Mouse (Mus musculus) CH12.LX (cell line): Measurements from ENCODE around the gene Cpxm1.

ENCODE experiments used
- MEF2A ChIP-seq: IDR thresholded peaks from 2 replicates; pipeline ENCODE4 v1.6.1; 2014; ENCODE audit warnings: low read depth, mild to moderate bottlenecking, inconsistent platforms, low read length, improper control_type of control experiment, borderline replicate concordance
- POLR2A ChIP-seq: IDR thresholded peaks from 2 replicates; pipeline ENCODE4 v1.6.1; 2011; ENCODE audit warnings: low read depth, mild to moderate bottlenecking, improper control_type of control experiment, low read length

DNA sequence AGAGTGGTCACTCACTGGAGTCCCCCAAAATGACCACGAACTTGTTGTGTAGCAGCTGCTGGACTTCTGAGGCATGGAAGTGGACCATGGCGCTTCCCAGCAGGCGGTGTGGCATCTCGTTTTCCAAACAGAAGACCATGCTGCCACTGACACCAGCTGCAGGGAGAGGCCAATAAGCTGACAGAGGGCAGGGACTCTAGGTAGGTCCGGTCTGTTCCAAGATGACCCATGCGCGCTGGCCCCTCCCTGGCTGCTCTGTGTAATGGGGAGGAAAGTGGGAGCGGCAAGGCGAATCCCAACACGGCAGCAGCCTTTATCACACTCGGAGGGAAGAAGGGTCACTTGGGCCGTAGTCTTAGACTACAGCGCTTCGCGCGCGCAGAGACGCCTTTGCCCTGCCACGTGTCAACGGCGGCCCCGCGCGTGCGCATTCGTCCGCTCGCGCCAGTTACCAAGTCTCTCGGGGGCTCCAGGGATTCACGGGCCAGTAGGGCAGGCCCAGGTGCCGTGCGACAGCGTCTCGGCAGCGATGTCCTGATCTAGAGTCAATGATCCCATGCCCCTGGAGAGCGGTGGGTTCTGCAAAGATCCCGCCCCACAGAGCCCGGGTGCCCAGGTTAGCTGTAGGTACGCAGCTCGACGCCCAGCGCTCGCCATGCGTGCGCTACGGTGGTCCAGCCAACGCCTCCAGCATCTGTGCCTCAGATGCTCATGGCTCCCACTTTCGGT lies 26.2 kb upstream of the Cpxm1 start:
- TF ChIP-seq MEF2A, result no peak
- no peak for TF ChIP-seq POLR2A
